Mouse (Mus musculus) CH12.LX (cell line): ENCODE results near the gene Gm20388.

Experiments
- CTCF ChIP-seq, 2 experiments: IDR thresholded peaks in 1 of 2; conservative IDR thresholded peaks in 1 of 2; 2 replicates each; pipeline ENCODE4 v1.5.1; 2011 to 2012; ENCODE audit warnings: low read depth in 2 of 2, low read length in 2 of 2, improper control_type of control experiment in 1 of 2, inconsistent platforms in 1 of 2, mild to moderate bottlenecking in 1 of 2, moderate library complexity in 1 of 2
- EP300 ChIP-seq: IDR thresholded peaks from 2 replicates; pipeline ENCODE4 v1.6.1; 2011; ENCODE audit warnings: low read length, improper control_type of control experiment
- IRF4 ChIP-seq: IDR thresholded peaks from 2 replicates; pipeline ENCODE4 v1.6.1; 2014; ENCODE audit warnings: low read depth, mild to moderate bottlenecking, inconsistent platforms, low read length, improper control_type of control experiment
- JUND ChIP-seq: conservative IDR thresholded peaks from 2 replicates; pipeline ENCODE4 v1.6.1; 2011; ENCODE audit warnings: low read depth, low read length, improper control_type of control experiment

DNA sequence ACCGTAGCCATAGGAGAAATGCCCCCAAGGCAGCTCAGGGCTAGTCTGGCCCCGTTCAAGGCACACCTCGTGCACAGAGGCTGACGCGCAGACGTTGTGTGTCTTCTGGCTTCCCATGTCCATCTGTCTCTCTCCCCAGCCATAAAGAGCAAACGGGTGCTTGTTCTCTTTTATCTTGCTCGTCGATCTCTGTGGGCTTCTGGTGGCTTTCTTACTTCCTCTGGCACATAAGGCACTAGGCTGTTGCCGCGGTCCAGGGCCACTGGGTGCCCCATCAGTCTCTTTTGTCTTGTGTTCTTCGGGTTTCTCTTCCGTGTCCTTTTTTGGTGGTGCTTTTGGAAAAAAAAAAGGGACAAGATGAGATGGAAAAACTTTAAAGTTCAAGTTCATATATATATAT is 3934.5 kb downstream of the Gm20388 start:
- TF ChIP-seq JUND: no peak
- TF ChIP-seq CTCF (conservative IDR thresholded peaks at IDR 0.05 in 1 of 2, IDR thresholded peaks at IDR 0.05 in 1 of 2; ENCODE audit: low read depth in 2 of 2, low read length in 2 of 2): no peak
- no peak for TF ChIP-seq EP300
- no peak for TF ChIP-seq IRF4
